Mouse (Mus musculus) megakaryocyte, embryonic 14.5 days (primary cell): ENCODE data around the gene Nr3c2. TPM values are rescaled to one million over a fixed set of nuclear protein-coding genes. Genes with fewer than 3 reads are reported as not detected.

Source experiments
- H3K27me3 ChIP-seq: replicated peaks from 2 replicates; pipeline ENCODE3; 2012; ENCODE audit warnings: inconsistent platforms
- H3K36me3 ChIP-seq: replicated peaks from 2 replicates; pipeline ENCODE3; 2012; ENCODE audit warnings: low read length, inconsistent platforms, mixed read lengths
- H3K4me1 ChIP-seq: 2 replicates; pipeline ENCODE4 v1.6.1; 2012; ENCODE audit warnings: inconsistent platforms
- H3K4me3 ChIP-seq: replicated peaks from 2 replicates; pipeline ENCODE3; 2012; ENCODE audit warnings: moderate library complexity, mild to moderate bottlenecking, inconsistent platforms
- H3K9me3 ChIP-seq: 2 replicates; pipeline ENCODE4 v1.6.1; 2012; ENCODE audit warnings: inconsistent platforms
- FLI1 ChIP-seq: IDR thresholded peaks from 2 replicates; pipeline ENCODE4 v1.6.1; 2012; ENCODE audit warnings: low read length, inconsistent platforms, mixed read lengths
- GATA1 ChIP-seq: IDR thresholded peaks from 3 replicates; pipeline ENCODE4 v1.6.1; 2012; ENCODE audit warnings: mixed read lengths, low read length, inconsistent platforms, borderline replicate concordance
- polyA plus RNA-seq: library from polyadenylated mRNA; stranded (reverse); fragments of >175 nt; gene quantifications from 2 replicates; pipeline ENCODE4 v1.2.3, GENCODE M21; 2012; ENCODE audit warnings: low replicate concordance; ENCODE audit not compliant: insufficient read depth

The Nr3c2 gene
- polyA plus RNA-seq, 1 experiment, result not detected

DNA sequence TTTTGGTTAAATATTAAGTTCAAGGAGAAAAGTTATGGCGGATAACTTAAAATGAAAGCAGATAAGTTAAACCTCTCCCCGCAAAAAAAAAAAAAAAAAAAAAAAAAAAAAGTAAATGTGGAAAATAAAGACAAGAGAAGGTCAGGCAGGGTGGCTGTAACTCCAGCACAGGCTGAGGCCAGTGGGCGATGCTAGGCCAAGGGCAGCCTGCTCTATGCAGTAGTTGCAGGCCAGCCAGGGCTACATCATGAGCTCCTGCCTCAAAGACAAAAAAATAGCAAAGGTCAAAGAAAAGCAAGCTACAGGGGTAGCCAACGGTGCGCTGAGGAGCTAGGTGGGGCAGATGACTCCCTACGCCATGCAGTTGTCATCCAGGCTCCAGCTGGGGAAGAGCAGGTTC is 270.1 kb downstream of the Nr3c2 start:
- Histone ChIP-seq H3K36me3 (no peaks in the 10 kb centered on the region), H3K4me1 (no peaks in the 10 kb centered on the region), H3K27me3 (no peaks in the 10 kb centered on the region), H3K9me3 (no peaks in the 10 kb centered on the region), H3K4me3 (no peak overlapping the region)
- TF ChIP-seq GATA1 (no peak), FLI1 (no peak)

DNA sequence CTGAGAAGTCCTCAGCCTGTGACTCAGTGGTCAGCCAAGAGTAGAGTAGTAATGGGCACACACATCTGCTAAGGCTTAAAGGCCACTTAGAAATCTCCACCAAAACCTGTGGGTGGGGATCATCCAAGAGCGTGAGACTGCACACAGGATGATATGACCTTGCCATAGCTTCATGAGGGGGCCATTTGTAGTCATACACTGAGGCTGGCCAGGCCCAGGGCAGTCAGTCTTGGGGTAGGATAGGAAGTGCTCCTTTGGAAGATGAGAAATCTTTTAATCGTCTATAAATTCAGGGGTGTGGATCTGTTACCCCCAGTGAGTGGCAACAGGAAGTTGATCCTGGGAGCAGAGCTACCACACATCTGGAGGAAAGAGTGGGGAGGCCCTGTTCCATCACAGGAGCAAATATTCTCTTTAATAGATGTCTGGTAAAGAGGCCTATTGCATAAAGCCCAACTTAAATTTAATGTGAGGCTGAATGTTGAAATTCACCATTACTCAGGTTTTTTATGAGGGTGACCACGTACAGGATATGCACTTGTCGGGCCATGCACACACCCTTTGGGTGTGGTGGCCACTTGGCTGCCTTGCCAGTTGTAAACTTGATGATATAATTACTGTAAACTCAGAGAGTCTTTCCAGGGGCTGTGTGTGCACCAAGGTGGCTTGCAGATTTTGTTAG is 270.7 kb downstream of the Nr3c2 start:
- H3K27me3 ChIP-seq, result no peaks in the 10 kb centered on the region
- no peaks in the 10 kb centered on the region for H3K9me3 ChIP-seq
- H3K4me1 ChIP-seq, result no peaks in the 10 kb centered on the region
- no peak for TF ChIP-seq FLI1
- TF ChIP-seq GATA1, result no peak
- no peaks in the 10 kb centered on the region for H3K36me3 ChIP-seq
- no peak overlapping the region for H3K4me3 ChIP-seq

DNA sequence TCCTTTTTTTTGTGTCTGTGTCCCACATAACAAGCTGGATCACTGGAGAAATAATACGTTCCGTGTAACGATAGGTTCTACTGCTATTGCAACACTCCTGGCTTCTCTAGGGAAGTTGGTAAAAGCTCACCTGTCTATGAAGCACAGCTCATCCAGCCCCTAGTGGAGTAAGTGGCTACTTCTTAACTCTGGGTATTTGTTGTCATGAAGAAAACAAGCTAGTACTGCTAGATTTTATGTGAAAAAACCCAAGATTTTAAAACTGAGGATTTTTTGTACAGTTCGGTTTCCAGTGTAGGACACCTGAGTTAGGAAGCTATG is 271.2 kb downstream of the Nr3c2 start:
- no peaks in the 10 kb centered on the region for H3K36me3 ChIP-seq
- H3K4me1 ChIP-seq, result no peaks in the 10 kb centered on the region
- no peaks in the 10 kb centered on the region for H3K27me3 ChIP-seq
- H3K9me3 ChIP-seq, result no peaks in the 10 kb centered on the region
- TF ChIP-seq FLI1 (no peak), GATA1 (no peak)
- no peak overlapping the region for H3K4me3 ChIP-seq

DNA sequence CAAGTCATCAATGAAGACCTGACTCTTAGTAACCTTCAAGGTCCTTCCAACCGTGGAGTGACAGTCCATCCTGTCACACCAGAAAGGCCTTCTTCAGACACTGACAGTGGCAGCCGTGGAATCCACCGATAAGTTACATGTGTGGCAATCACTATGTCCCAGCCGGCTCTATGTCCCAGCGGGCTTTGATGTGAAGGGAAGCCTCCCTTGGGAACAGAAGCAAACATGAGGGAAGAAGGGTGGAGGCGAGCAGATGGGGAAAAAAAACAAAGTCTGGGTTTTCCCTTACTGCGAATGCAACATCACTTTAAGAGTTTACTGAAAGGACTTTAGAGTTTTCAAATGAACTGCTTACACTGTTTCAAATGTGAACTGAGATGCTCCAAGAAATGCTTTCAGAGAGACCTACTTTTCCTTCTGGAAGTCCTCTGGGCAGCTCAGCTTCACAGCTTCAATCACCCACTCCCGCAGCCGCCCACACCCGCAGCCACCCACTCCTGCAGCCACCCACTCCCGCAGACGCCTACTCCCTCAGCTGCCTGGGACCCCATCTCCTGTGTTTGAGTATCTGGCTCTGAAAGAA is 273.9 kb downstream of the Nr3c2 start:
- H3K4me1 ChIP-seq, result no peaks in the 10 kb centered on the region
- no peak overlapping the region for H3K4me3 ChIP-seq
- no peaks in the 10 kb centered on the region for H3K27me3 ChIP-seq
- H3K36me3 ChIP-seq, result no peaks in the 10 kb centered on the region
- no peak for TF ChIP-seq FLI1
- no peak for TF ChIP-seq GATA1
- 0 out of 2 replicates have a peak, but pooled peaks cover 4% of the 10 kb centered on the region for H3K9me3 ChIP-seq

DNA sequence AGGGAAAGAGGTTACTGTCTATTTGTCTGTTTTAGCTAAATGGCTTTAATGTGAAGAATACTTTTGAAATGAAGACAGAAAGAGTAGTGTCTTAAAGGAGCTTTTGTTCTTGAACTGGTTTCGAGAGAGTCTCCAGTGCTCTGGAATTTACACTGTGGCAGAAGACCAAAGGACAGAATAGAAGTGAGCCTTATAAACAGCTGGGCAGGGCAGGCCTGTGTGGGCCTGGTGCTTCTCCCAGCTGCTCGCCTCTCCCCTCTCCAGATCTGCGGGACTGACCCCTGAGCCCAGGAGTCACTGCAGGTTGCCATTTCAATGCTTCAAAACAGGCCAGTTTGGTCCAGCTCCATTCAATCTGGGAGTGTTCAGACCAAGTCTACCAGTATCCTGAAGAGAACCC is 274.5 kb downstream of the Nr3c2 start:
- H3K4me3 ChIP-seq, result no peak overlapping the region
- H3K27me3 ChIP-seq, result no peaks in the 10 kb centered on the region
- 0 out of 2 replicates have a peak, but pooled peaks cover 4% of the 10 kb centered on the region for H3K9me3 ChIP-seq
- TF ChIP-seq GATA1 (no peak), FLI1 (no peak)
- no peaks in the 10 kb centered on the region for H3K4me1 ChIP-seq
- H3K36me3 ChIP-seq, result no peaks in the 10 kb centered on the region

DNA sequence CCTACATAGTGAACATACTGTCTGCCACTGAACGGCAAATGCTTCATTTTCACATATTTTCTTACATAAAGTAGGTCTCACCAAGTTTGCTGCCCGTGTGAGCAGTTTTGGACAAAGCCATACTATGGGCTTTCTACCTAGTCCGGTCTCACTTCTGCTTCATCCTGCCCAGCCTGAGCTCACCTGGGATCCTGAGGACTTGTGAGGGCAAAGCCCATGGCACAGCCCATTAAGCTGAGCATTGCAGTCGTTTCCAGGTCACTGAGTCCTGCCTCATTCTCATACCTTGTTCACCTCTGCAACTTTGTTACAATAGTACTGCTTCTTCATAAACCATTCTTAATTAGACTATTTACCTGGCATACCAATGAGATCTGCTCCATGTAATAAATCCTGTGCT is 276.2 kb downstream of the Nr3c2 start:
- H3K27me3 ChIP-seq, result no peaks in the 10 kb centered on the region
- H3K4me1 ChIP-seq, result no peaks in the 10 kb centered on the region
- H3K9me3 ChIP-seq, result 0 out of 2 replicates have a peak, but pooled peaks cover 4% of the 10 kb centered on the region
- TF ChIP-seq FLI1 (no peak), GATA1 (no peak)
- H3K4me3 ChIP-seq, result no peak overlapping the region
- no peaks in the 10 kb centered on the region for H3K36me3 ChIP-seq

DNA sequence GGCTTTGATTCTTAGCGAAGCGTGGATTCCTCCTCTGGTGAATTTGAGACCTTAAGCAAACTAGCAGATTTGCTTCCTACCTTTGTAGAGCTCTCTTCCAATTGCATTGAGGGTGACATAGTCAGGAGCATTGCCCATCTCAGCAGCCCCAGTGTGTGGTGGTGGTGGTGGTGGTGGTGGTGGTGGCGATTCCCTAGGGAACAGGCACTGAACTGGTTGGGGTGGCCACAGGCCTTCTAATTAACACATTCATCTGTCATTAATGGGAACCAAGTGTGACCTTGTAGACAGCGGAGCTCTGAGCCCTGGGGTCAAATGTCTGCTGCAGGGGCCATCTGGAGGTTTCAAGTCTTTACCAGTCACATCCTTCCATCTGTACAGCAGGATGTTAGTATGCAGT is 277.1 kb downstream of the Nr3c2 start:
- TF ChIP-seq GATA1 (no peak), FLI1 (no peak)
- Histone ChIP-seq H3K4me3 (no peak overlapping the region), H3K27me3 (no peaks in the 10 kb centered on the region), H3K4me1 (no peaks in the 10 kb centered on the region), H3K36me3 (no peaks in the 10 kb centered on the region), H3K9me3 (0 out of 2 replicates have a peak, but pooled peaks cover 4% of the 10 kb centered on the region)

DNA sequence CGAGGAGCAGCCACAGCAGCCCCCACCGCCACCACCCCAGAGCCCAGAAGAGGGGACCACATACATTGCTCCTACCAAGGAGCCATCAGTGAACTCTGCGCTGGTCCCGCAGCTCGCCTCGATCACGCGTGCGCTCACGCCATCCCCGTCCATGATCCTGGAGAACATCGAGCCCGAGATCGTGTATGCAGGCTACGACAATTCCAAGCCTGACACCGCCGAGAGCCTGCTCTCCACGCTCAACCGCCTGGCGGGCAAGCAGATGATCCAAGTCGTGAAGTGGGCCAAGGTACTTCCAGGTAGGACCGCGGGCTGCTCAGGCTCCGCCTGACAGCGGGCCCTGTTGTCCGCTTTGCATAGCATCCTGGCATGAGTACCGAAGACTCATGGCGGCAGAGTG is 286.6 kb downstream of the Nr3c2 start:
- H3K36me3 ChIP-seq, result no peaks in the 10 kb centered on the region
- peak overlapping the region; percentile 28 for H3K4me3 ChIP-seq
- H3K9me3 ChIP-seq, result peaks cover 11% of the 10 kb centered on the region
- no peaks in the 10 kb centered on the region for H3K27me3 ChIP-seq
- TF ChIP-seq GATA1 (no peak), FLI1 (no peak)
- no peaks in the 10 kb centered on the region for H3K4me1 ChIP-seq

DNA sequence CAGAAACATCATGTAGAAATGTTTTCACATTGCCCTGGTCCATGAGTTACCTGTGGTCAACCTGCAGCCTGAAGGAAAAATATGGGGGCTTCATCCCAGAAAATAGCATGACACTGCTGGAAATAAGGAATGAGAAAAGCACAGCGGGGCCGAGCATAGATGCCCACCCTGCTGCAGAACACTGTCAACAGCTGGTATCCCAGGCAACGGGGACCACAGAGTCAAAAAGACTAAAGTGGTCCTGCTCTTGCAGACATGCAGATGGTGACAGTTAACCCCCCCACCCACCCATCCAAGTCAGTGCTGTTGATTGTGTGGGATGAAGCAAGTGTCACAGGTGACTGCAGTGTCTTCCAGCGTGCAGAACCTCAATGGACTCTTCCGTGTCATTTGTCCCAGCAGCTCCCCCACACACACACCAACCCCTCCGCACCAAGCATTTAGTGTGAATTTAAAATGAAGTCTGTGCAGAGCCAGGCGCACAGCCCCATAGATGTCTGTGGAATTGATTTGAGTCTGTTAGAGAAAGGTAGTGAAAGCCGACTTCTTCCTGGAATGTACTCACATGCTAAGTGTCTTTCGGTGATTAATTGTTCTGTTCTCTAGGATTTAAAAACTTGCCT is 287.8 kb downstream of the Nr3c2 start:
- Histone ChIP-seq H3K4me3 (no peak overlapping the region), H3K4me1 (no peaks in the 10 kb centered on the region), H3K27me3 (no peaks in the 10 kb centered on the region), H3K36me3 (no peaks in the 10 kb centered on the region), H3K9me3 (peaks cover 11% of the 10 kb centered on the region)
- TF ChIP-seq FLI1 (no peak), GATA1 (no peak)

DNA sequence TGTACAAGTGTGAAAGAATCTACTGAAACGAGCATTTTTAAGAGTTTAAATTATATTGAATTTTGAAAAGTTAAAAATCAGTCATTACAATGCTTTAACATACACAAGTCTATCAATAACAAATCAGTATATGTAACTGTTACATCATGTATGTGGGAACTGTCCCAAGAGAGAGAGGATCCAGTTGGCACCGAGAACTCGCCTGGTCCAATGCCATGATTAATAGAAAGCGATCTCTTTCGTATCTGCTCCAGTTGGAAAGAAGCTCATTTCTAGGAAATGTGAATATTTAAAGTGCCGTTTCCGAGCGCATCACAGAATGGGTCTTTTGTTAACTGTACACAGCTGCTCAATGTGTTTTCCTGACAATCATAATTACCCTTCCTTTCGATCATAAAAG is 288.5 kb downstream of the Nr3c2 start:
- Histone ChIP-seq H3K4me1 (no peaks in the 10 kb centered on the region), H3K4me3 (no peak overlapping the region), H3K27me3 (no peaks in the 10 kb centered on the region), H3K36me3 (no peaks in the 10 kb centered on the region), H3K9me3 (peaks cover 11% of the 10 kb centered on the region)
- no peak for TF ChIP-seq FLI1
- TF ChIP-seq GATA1, result no peak

DNA sequence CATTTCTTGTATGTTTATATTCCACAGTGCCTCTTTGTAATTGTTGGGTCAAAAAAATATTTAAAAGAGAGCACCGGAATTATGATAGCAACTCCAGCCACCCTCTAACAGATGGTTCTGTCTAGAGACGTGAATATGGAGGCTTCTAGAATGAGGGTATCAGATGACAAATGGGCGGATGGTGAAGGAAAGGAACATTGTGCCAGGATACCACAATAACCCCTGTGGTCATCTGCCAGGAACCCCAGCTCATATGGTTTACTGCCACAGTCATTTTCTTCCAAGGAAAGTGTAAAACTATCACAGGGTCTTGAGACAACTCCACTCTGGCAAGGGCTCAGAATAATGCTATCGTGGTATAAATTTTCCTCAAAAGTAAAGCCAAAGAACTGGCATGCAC is 289.1 kb downstream of the Nr3c2 start:
- Histone ChIP-seq H3K9me3 (peaks cover 11% of the 10 kb centered on the region), H3K27me3 (no peaks in the 10 kb centered on the region), H3K4me1 (no peaks in the 10 kb centered on the region), H3K4me3 (no peak overlapping the region), H3K36me3 (no peaks in the 10 kb centered on the region)
- TF ChIP-seq GATA1 (no peak), FLI1 (no peak)
